Mouse (Mus musculus) layer of hippocampus, adult 11-12 months (tissue): ENCODE measurements at regions not wholly inside any gene's neighbourhood (a gene's known extent, or its start where the extent isn't known, plus 50 kb on each side); places are given as distances from the start of the nearest gene placed in this dataset.

Experiments used
- DNase-seq: peaks from one replicate; pipeline ENCODE4 v3.0.0; 2022; ENCODE audit warnings: low spot score

DNA sequence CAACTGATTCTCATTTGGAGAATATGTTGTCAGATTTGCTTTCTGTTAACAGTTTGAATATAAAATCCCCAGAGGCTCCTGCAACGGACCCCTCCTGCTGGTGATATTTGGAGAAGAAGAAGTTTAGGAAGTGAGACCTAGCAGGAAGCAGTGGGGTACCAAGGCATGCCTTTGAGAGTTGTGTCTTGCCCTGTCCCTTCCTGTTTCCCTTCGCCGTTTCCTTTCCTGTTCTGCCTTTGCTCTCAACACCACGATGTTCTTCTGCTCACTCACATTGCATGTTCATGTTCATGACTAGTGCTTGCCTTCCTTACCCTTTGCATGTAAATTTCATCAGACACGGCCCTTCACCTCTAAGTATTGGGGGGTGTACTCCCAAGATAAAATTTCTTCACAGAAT is 254.0 kb downstream of the Tle4 start:
- no peak for DNase-seq

DNA sequence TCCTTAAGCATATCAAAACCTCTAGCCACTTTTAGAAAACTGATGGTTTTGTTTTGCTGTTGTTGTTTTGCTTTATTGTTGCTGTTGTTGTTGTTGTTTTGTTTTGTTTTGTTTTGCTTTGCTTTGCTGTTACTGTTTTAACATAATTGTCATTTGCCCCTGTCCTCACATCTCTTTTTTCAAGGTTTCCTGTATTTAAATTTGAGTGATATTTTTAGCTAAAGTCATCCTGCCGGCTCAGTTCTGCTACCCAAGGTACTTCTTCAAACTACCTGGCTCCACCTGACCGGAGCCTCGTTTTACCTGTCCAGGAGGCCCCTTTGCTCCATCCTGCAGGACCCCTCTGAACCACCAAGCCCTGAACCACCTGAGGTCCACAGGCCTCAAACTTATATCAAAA is 253.4 kb downstream of the Tle4 start:
- DNase-seq = no peak

DNA sequence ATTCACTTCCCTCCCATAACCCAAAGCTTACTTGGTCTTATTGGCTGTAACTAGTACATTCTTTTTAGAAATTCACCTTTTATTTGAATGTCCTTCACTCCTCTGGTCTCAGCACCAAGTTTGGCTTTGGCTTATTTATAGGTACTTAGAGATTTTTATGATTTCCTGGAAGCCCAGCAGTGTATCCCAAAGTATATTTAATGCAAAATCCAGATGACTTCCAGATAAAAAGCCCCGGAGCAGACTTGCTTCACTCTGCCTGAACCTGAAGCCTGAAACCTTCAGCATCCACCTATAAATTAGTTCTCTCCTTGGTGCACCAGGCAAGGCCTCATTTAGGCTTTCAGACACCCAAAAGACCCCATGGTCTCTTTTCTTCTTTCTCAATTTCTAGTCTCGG is 250.8 kb downstream of the Tle4 start:
- DNase-seq = no peak

DNA sequence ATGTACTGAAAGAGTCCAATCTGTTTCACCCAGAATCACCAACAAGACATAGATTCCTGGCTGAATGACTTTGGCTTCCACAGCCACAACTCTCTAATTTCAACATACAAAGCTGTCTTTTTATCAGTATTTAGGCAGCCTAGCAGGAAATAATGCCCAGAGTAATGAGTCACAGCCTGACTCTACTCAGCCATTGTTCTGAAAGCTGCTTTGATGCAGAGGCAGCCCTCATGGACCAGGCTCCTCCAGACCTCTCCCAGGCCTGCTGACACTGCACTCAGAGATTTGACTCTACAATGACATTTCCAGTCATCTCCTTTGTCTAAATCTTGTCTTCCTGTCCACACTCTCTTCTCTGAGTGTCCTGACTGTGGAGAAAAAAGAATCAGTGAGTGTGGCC is 250.4 kb downstream of the Tle4 start:
- no peak for DNase-seq

DNA sequence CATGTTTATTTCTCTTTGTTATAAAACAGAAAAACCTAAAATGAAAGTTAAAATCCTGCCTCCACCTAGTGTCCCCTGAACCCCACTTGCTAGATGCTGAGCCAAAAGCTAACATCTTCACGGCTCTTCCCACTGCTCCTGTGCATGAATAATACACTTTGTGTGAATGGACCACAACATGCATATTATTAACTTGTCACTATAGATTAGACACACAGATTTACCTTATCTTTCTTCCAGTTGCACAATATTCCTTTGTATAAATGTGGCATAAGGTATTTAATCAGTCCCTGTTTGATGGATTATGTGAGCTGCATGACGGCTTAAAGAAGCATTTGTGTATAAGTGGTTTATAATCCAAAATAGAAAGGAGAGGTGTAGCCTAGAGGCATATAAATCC is 248.1 kb downstream of the Tle4 start:
- no peak for DNase-seq

DNA sequence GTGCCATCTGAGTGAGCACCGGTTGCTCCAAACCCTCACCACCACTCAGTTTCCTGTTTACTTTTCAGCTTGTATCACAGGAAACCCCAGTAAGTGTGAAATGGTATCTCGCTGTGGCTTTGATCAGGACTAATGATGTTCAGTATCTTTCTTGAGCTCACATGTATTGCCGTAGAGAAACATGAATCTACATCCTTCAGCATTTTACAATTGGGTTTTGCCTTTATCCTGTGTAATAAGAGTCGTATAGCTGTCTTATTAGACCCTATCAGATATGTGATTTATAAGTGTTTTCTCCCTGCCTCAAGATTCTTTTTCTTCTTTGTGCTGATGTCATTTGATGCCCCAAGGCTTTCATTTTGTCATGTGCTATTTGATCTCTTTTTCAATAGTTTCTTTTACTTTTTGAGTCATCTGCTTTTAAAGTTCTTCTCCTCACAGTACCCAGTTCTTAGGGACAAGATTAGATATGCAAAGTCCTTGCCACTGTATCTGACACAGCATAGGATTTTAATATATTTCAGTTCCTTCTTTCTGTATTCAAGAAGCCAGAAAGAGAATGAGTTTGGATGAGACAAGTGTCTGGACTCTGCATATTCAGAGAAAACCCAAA is 246.0 kb downstream of the Tle4 start:
- DNase-seq = no peak

DNA sequence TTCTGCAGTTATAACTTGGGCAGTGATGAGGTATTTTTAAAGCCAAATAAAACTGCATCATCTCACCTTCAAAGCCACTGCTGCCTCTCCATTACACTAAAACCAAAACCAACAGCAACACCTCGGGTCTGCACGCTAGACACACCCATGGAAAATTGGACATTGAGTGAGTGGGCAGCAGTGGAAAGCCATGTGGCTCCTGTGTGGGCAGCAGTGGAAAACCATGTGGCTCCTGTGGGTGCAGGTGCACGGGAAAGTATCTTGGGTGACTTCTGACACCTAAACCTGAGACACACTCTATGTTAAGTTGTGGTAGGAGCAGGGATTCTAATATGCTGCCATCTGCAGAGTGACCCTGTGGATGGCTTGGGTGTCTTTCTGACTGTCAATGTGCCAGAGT is 245.3 kb downstream of the Tle4 start:
- no peak for DNase-seq

DNA sequence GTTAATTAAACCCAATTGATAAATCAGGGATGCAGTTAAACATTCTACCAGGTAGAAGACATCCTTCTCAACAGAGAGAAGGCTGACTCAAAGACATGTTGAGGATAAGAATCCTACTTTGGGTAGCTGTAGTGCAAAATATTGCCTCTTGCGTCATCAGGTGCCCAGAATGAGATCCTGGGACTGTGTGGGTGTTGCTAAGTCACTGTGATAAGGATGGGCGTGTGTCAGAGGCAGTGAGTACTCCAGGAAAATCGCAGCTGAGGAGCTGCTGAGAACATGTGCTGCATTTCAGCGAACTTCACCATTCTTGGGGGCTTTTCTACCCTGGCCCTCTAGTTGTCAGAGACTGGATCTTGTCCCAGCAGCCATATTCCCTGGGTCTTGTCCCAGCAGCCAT is 244.7 kb downstream of the Tle4 start:
- no peak for DNase-seq

DNA sequence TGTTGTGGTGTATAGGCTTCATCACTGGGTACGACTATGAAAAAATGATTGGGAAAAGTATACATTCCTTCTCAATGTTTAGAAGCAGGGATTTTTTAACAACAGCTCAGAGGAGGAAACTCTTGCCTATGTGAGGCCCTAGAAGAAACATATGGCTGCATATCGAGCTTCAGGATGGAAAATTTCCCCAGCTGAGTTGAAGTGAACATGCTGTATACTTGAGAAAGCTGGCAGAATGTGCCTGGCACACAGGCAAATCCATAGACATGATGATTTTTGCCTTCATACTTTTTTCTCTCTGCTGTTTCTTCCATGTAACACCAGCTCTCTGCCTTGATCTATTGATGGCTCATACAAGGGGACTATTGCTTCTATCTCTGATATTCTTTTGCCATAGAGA is 242.7 kb downstream of the Tle4 start:
- peak; percentile 33 for DNase-seq

DNA sequence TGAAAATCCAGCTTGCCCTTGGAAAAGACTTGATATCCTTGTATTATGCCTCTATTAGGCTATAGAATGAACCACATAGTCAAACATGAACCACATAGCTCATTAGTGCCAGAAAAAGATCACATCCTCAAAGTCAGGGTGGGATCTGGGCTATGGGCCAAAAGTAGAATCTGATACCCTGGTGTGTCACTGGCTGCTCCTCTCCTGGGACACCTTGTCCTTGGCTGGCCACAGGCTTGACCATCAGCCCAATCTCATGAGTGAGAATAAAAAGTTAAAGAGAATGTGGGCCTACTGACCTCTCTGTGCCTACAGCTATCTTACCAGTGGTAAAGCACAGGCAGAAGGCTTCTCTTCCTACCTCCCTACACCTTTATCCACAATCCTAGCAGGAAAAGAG is 241.9 kb downstream of the Tle4 start:
- DNase-seq = no peak

DNA sequence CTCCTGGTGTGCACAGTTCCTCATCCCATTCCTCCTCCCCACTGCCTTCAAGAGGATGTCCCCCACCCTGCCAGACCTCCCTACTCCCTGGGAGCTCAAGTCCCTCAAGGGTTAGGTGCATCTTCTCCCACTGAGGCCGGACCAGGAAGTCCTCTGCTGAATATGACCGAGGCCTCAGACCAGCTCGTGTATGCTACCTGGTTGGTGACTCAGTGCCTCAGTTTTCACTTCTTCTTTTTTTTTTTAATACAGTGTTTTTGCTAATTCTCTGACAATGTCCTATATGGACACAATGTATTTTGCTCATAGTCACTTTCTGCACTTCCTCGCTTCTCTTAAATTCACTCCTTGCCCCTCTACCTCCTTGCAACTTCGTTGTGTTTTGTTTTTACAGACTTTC is 237.2 kb downstream of the Tle4 start:
- no peak for DNase-seq

DNA sequence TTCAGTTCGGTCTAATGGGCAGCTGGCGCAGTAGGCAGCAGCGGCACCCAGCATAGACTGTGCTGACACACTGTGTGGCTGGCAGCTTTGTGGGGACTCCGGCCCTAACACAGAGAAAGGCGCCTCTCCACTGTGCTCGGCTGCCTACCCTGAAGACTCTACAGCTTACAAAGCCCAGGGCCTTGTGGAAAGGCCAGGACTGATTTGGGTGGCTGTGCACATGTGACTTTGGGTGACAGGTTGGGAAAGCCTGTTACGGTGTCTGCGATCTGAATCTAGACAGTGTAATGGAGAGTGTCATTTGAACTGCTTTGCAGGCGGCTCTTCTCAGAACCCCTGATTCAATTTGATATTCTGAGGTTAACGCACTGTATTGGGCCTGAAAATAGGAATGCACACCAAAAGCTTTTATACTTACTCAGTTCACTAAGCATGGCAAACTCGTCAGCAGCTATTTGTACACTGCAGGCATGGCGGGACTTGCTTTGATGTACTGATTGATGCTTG is 228.7 kb downstream of the Tle4 start:
- DNase-seq = no peak

DNA sequence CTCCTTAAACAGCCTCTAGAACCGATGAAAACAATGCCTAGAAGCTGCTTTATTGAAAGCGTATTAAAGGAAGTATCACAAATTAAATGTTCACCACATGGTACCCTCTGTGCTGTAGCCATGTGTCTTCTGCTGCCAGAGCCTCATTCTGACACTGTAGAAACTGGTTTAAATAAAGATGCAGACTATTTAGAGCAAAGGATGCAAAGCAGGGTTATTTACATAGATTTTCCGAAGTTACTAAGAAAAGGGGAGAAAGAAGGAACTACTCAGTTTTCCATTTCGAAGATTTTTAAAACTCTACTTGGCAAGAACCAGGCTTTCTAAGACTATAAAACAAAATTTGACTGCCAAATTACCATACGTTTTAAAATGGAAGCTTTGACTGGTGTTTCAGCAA is 226.5 kb downstream of the Tle4 start:
- no peak for DNase-seq

DNA sequence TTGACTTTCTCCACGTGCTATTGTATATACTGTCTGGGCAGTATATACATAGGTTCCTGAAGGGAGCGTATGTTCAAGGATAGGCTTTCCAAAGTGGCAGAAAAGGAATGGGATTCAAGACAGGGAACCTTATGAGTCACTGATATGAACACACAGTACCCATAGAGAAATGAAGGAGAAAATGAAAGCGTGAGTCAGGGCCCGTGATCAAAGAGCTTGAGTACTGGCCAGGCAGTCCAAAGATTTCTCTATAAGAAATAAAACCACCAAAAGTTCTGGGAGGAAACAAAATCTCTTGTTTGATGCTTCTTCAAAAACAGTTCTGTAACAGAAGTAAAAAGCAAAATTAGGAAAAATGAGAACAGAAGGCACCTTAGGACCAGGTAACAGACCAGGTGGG is 223.9 kb downstream of the Tle4 start:
- DNase-seq = no peak

DNA sequence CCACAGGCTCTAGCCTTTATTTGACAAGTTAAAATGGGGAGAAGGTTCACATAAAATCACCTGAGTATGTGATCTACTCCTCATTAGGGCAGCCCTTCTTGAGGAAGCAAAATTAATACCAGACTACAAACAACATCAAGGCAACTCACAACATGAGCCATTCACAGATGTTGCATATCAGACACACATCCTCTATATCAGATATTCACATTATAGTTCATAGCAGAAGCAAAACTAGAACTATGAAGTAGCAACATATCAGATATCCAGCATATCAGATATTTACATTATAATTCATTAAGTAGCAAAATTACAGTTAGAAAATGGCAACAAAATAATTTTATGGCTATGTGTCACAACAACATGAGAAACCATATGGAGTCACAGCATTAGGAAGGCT is 217.0 kb downstream of the Tle4 start:
- DNase-seq = no peak

DNA sequence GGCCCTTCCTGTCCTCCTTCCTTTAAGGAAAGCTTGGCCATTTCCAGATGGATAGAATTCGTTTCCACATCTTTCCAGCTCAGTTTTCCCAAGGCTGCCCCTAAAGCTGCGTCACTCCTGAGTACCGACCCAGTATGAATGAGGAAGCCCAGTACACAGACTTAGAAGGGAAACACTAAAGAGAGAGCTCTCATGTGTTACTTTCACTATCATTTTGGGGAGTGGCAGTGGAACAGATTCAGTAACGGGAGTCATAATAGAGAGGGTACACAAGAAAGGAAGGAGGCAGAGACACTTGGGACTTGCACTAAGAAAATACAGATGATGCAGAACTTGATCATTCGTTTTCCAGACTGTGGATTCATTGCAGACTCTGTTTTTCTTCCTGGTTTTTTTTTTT is 210.1 kb downstream of the Tle4 start:
- DNase-seq = no peak

DNA sequence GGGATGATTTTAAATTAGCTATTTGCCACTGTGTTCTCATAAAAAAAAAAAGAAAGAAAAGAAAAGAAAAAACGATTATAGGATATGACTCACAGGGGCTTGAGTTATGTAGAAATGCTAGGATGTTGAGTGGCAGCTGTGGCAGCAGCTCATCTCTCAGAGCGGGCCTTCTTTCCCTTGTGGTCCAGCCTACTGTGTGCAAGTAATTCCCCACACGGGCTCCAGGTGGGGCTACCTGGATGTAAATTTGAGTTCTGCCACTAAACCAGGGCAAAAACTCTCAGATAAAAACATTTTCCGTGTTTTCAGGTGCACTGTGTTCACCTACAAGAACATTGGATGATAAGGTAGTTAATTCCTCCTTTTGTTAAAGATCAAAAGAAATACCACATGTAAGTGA is 209.3 kb downstream of the Tle4 start:
- DNase-seq = no peak

DNA sequence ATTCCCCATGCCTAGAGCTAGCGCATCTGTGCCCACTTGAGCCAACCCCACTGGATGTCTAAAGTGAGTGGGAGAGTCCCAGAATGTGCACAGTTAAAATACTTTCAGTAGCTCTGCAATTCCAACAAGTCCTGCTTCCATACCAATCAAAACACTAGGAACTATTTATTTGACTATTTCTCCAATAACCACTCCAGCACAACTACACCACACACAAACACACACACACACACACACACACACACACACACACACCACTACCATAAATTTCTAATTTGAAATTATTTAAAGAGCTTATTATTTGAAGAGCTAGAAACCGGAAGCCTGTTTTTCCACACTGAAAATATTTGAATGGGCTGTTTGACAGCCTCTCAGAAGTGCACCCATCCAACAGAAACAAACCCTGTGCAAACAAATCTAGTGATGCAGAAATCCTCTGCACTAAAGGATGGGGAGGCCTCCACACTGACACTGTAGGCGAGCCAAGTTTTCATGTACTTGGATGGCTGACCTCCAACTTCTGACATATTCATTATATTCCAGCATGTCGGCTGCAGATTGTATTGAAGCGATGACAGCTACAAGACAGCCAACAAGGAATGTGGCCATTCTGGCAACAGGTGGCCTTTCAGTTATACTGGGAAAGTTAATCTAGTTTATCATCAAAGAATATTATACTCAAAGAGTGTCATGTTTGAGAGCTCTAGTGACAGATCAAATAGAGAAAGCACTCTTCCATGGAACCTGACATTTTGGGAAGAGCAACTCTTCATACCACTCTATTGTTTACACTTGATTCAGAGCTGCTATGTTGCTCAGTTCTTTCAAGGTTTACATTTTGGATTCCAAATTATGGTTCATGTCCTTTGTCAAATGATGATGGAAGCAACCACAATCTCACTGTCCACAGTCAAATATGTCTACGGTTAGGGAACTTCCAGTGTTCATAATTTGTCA is 207.7 kb downstream of the Tle4 start:
- DNase-seq = no peak

DNA sequence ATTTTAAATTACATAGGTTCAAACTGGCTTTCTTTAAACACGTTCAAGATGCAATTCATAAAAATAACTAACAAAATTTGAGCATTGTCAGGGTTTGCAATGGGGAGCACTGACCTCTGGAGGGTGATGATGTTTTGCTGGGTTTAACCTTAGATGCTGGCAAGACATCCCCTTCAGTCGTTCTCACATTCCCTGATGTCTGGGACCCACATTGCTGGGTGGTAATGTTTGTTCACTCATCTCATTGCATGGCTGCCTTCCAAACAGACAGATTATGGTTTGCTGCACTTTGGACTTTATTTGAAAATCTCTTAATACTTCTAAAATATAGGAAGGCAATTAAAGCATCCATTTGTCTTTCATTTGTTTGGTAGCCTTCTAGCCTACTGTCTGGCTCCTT is 206.9 kb downstream of the Tle4 start:
- DNase-seq = no peak
